Mouse (Mus musculus): ENCODE data around the gene Trip10.

DNA sequence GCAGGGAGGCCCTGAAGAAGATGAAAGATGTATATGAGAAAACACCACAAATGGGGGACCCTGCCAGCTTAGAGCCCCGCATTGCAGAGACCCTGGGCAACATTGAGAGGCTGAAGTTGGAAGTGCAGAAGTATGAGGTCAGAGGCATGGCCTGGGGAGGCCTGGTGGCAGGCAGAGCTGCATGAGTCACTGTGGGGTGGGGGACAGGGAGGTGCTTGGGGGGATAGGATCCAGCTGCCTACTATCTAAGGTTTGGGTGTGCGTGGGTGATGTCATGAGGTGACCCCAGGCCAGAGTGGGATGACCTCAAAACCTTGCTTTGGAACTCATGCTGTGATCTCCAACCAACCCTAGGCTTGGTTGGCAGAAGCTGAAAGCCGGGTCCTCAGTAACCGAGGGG is 12.0 kb downstream of the Trip10 start:
- no peak for TF ChIP-seq MEF2A (IDR thresholded peaks at IDR 0.05; ENCODE audit: extremely low read depth, insufficient replicate concordance, low read depth, low read length, poor library complexity, severe bottlenecking)
- no peak for TF ChIP-seq TBP (IDR thresholded peaks at IDR 0.05; ENCODE audit: low read depth, low read length)
- TF ChIP-seq ZKSCAN1 (IDR thresholded peaks at IDR 0.05; ENCODE audit: low read depth, low read length): no peak
- no peak for TF ChIP-seq EP300 (IDR thresholded peaks at IDR 0.05; ENCODE audit: low read depth in 1 of 2, low read length in 2 of 2)
- TF ChIP-seq GATA1 (IDR thresholded peaks at IDR 0.05; ENCODE audit: low read depth, low read length): no peak

Measured in MEL (cell line).